Mouse (Mus musculus) MEL (cell line): ENCODE measurements around the gene Olfr325. TPM values are rescaled to one million over a fixed set of nuclear protein-coding genes. Genes with fewer than 3 reads are reported as not detected.

Experiments
- DNase-seq: peaks from one replicate; pipeline ENCODE4 v3.0.0; 2011; ENCODE audit warnings: low read depth, low spot score
- H3K27ac ChIP-seq: 2 replicates; pipeline ENCODE4 v1.5.1; 2012; ENCODE audit warnings: low read depth, mild to moderate bottlenecking, control low read depth, low read length, moderate library complexity; ENCODE audit not compliant: control insufficient read depth
- H3K27me3 ChIP-seq, 2 experiments: fragments of 150-350 bp in 1 of 2; sonication (generic) in 1 of 2; 2 replicates each; pipeline ENCODE4 v1.6.1; 2012; ENCODE audit warnings: low read length in 2 of 2, mild to moderate bottlenecking in 2 of 2, improper control_type of control experiment in 1 of 2, moderate library complexity in 1 of 2; ENCODE audit not compliant: insufficient read depth in 2 of 2, control insufficient read depth in 1 of 2
- H3K36me3 ChIP-seq, 2 experiments: 2 replicates each; pipeline ENCODE4 v1.6.1; 2012 to 2014; ENCODE audit warnings: low read length in 2 of 2, improper control_type of control experiment in 1 of 2, inconsistent platforms in 1 of 2, mild to moderate bottlenecking in 1 of 2; ENCODE audit not compliant: insufficient read depth in 2 of 2, control insufficient read depth in 1 of 2
- H3K4me1 ChIP-seq, 2 experiments: fragments of 150-350 bp in 1 of 2; sonication (generic) in 1 of 2; 2 replicates each; pipeline ENCODE4 v1.6.1; 2012; ENCODE audit warnings: low read length in 2 of 2, improper control_type of control experiment in 1 of 2, mild to moderate bottlenecking in 1 of 2; ENCODE audit not compliant: insufficient read depth in 2 of 2, control insufficient read depth in 1 of 2
- H3K4me3 ChIP-seq, 2 experiments: fragments of 150-350 bp in 1 of 2; sonication (generic) in 1 of 2; 2 replicates each; pipeline ENCODE4 v1.5.1; 2012; ENCODE audit warnings: low read depth in 2 of 2, low read length in 2 of 2, mild to moderate bottlenecking in 2 of 2, moderate library complexity in 2 of 2, control low read depth in 1 of 2, improper control_type of control experiment in 1 of 2; ENCODE audit not compliant: control insufficient read depth in 1 of 2, insufficient read depth in 1 of 2
- H3K79me2 ChIP-seq: 2 replicates; pipeline ENCODE4 v1.6.1; 2012; ENCODE audit warnings: mild to moderate bottlenecking, low read length, moderate library complexity; ENCODE audit not compliant: control insufficient read depth, poor library complexity, insufficient read depth
- H3K9ac ChIP-seq: 2 replicates; pipeline ENCODE4 v1.6.1; 2012; ENCODE audit warnings: low read depth, mild to moderate bottlenecking, control low read depth, low read length, moderate library complexity; ENCODE audit not compliant: control insufficient read depth, poor library complexity, severe bottlenecking
- H3K9me3 ChIP-seq: fragments of 150-350 bp; sonication (generic); replicated peaks from 2 replicates; pipeline ENCODE4 v1.6.1; 2012; ENCODE audit warnings: mild to moderate bottlenecking, low read length, improper control_type of control experiment, moderate library complexity; ENCODE audit not compliant: insufficient read depth
- BHLHE40 ChIP-seq: IDR thresholded peaks from 2 replicates; pipeline ENCODE4 v1.6.1; 2012; ENCODE audit warnings: low read depth, mild to moderate bottlenecking, inconsistent platforms, low read length, improper control_type of control experiment, borderline replicate concordance
- CHD1 ChIP-seq: IDR thresholded peaks from 2 replicates; pipeline ENCODE4 v1.6.1; 2012; ENCODE audit warnings: low read depth, mild to moderate bottlenecking, inconsistent platforms, low read length, improper control_type of control experiment
- E2F4 ChIP-seq: IDR thresholded peaks from 2 replicates; pipeline ENCODE4 v1.6.1; 2011; ENCODE audit warnings: low read depth, low read length, improper control_type of control experiment, borderline replicate concordance
- ELF1 ChIP-seq: IDR thresholded peaks from 2 replicates; pipeline ENCODE4 v1.6.1; 2014; ENCODE audit warnings: low read depth, mild to moderate bottlenecking, inconsistent platforms, low read length, improper control_type of control experiment, moderate library complexity
- EP300 ChIP-seq, 2 experiments: IDR thresholded peaks; 2 replicates each; pipeline ENCODE4 v1.6.1; 2011; ENCODE audit warnings: improper control_type of control experiment in 2 of 2, low read length in 2 of 2, low read depth in 1 of 2, mild to moderate bottlenecking in 1 of 2
- GABPA ChIP-seq: IDR thresholded peaks from 2 replicates; pipeline ENCODE4 v1.6.1; 2012; ENCODE audit warnings: low read depth, mild to moderate bottlenecking, inconsistent platforms, low read length, improper control_type of control experiment, moderate library complexity
- GATA1 ChIP-seq: IDR thresholded peaks from 2 replicates; pipeline ENCODE4 v1.6.1; 2011; ENCODE audit warnings: low read depth, low read length, improper control_type of control experiment
- JUND ChIP-seq: IDR thresholded peaks from 2 replicates; pipeline ENCODE4 v1.6.1; 2011; ENCODE audit warnings: low read depth, mild to moderate bottlenecking, improper control_type of control experiment, low read length
- KAT2A ChIP-seq: conservative IDR thresholded peaks from 2 replicates; pipeline ENCODE4 v1.6.1; 2012; ENCODE audit warnings: low read depth, low read length, improper control_type of control experiment, inconsistent platforms
- MAFK ChIP-seq: IDR thresholded peaks from 2 replicates; pipeline ENCODE4 v1.6.1; 2011; ENCODE audit warnings: low read depth, mild to moderate bottlenecking, low read length, improper control_type of control experiment, borderline replicate concordance
- MAX ChIP-seq: IDR thresholded peaks from 2 replicates; pipeline ENCODE4 v1.6.1; 2011; ENCODE audit warnings: low read length, improper control_type of control experiment
- MAZ ChIP-seq: IDR thresholded peaks from 2 replicates; pipeline ENCODE4 v1.6.1; 2012; ENCODE audit warnings: low read depth, mild to moderate bottlenecking, inconsistent platforms, low read length, improper control_type of control experiment
- MEF2A ChIP-seq: IDR thresholded peaks from 2 replicates; pipeline ENCODE4 v1.6.1; 2014; ENCODE audit warnings: low read depth, mild to moderate bottlenecking, inconsistent platforms, low read length, improper control_type of control experiment; ENCODE audit not compliant: poor library complexity, insufficient replicate concordance, severe bottlenecking; ENCODE audit errors: extremely low read depth
- MYB ChIP-seq: IDR thresholded peaks from 2 replicates; pipeline ENCODE4 v1.6.1; 2011; ENCODE audit warnings: mild to moderate bottlenecking, low read depth, low read length, improper control_type of control experiment
- MYC ChIP-seq: IDR thresholded peaks from 2 replicates; pipeline ENCODE4 v1.6.1; 2011; ENCODE audit warnings: low read depth, mild to moderate bottlenecking, low read length, improper control_type of control experiment, moderate library complexity
- NRF1 ChIP-seq: IDR thresholded peaks from 2 replicates; pipeline ENCODE4 v1.6.1; 2014; ENCODE audit warnings: low read depth, mild to moderate bottlenecking, inconsistent platforms, low read length, improper control_type of control experiment, moderate library complexity; ENCODE audit not compliant: poor library complexity, insufficient read depth, severe bottlenecking
- POLR2AphosphoS2 ChIP-seq: IDR thresholded peaks from 2 replicates; pipeline ENCODE4 v1.6.1; 2011; ENCODE audit warnings: low read length, improper control_type of control experiment
- SMC3 ChIP-seq: IDR thresholded peaks from 2 replicates; pipeline ENCODE4 v1.6.1; 2011; ENCODE audit warnings: low read depth, low read length, improper control_type of control experiment
- TBP ChIP-seq: IDR thresholded peaks from 2 replicates; pipeline ENCODE4 v1.8.0; 2011; ENCODE audit warnings: low read depth, low read length, improper control_type of control experiment
- TCF12 ChIP-seq: IDR thresholded peaks from 2 replicates; pipeline ENCODE4 v1.6.1; 2014; ENCODE audit warnings: low read depth, mild to moderate bottlenecking, inconsistent platforms, low read length, improper control_type of control experiment, moderate library complexity
- UBTF ChIP-seq: IDR thresholded peaks from 2 replicates; pipeline ENCODE4 v1.6.1; 2012; ENCODE audit warnings: low read depth, mild to moderate bottlenecking, inconsistent platforms, low read length, improper control_type of control experiment, moderate library complexity, borderline replicate concordance; ENCODE audit not compliant: insufficient read depth
- USF2 ChIP-seq, 2 experiments: IDR thresholded peaks; 2 replicates each; pipeline ENCODE4 v1.6.1; 2011 to 2012; ENCODE audit warnings: improper control_type of control experiment in 2 of 2, low read length in 2 of 2, borderline replicate concordance in 1 of 2, inconsistent platforms in 1 of 2, low read depth in 1 of 2, mild to moderate bottlenecking in 1 of 2; ENCODE audit not compliant: insufficient read depth in 1 of 2
- ZMIZ1 ChIP-seq: IDR thresholded peaks from 2 replicates; pipeline ENCODE4 v1.6.1; 2012; ENCODE audit warnings: low read depth, mild to moderate bottlenecking, inconsistent platforms, low read length, improper control_type of control experiment, moderate library complexity
- polyA plus RNA-seq, 2 experiments: library from polyadenylated mRNA; stranded (reverse) in 1 of 2; unstranded in 1 of 2; fragments of >175 nt in 1 of 2; fragments of >200 nt in 1 of 2; gene quantifications; 2 replicates each; pipeline versions ENCODE4 v1.2.1 to v1.2.4; 2012; ENCODE audit warnings: low replicate concordance in 2 of 2, low read depth in 1 of 2; ENCODE audit not compliant: insufficient read length in 2 of 2, insufficient read depth in 1 of 2, missing spikeins in 1 of 2
- total RNA-seq: library from RNA; depleted of rRNA; stranded (reverse); fragments of 300-350 nt; gene quantifications from 2 replicates; pipeline ENCODE4 v1.2.3, GENCODE M21; 2012

Olfr325 gene
- total and polyA plus RNA-seq, 3 experiments, result not detected

GRCm38 (mm10) chr11:58602800-58603560 lies 25.4 kb downstream of the Olfr325 start (continued):
- no peak for TF ChIP-seq JUND
- TF ChIP-seq MEF2A, result no peak
- no peak for TF ChIP-seq POLR2AphosphoS2
- TF ChIP-seq GATA1, result 0 out of 2 replicates have a peak, but pooled peaks have one; percentile 29
- no peak for TF ChIP-seq CHD1
- TF ChIP-seq MYB, result no peak
- TF ChIP-seq SMC3, result no peak
- TF ChIP-seq MAFK, result no peak
- peak; percentile 19; the same call in 1 of the 2 replicates for TF ChIP-seq MAX
- no peak for TF ChIP-seq UBTF
- TF ChIP-seq ELF1, result 0 out of 2 replicates have a peak, but pooled peaks have one; percentile 23
- no peak for TF ChIP-seq BHLHE40
- TF ChIP-seq EP300 (IDR thresholded peaks at IDR 0.05; ENCODE audit: low read depth in 1 of 2, low read length in 2 of 2), result peak; percentile 51 to 54
- no peak for TF ChIP-seq NRF1
- TF ChIP-seq ZMIZ1, result no peak
- TF ChIP-seq TBP, result no peak
- no peak for TF ChIP-seq E2F4
- no peak for TF ChIP-seq KAT2A
- TF ChIP-seq, all 39 proteins: peak for 10

- H3K79me2 ChIP-seq, result no peaks in the 10 kb centered on the region
- H3K9ac ChIP-seq, result no peak overlapping the region
- peaks cover 2 to 9% of the 10 kb centered on the region in 2 experiments; a peak in 1 of 4 replicates for H3K4me1 ChIP-seq
- peaks cover 0 to 5% of the 10 kb centered on the region in 2 experiments; a peak in 2 of 4 replicates for H3K36me3 ChIP-seq
- H3K27me3 ChIP-seq, result peaks cover 0 to 3% of the 10 kb centered on the region in 2 experiments; a peak in 3 of 4 replicates
- no peak overlapping the region for H3K4me3 ChIP-seq
- TF ChIP-seq CHD1, result no peak
- TF ChIP-seq USF2 (IDR thresholded peaks at IDR 0.05; ENCODE audit: borderline replicate concordance in 1 of 2, insufficient read depth in 1 of 2, low read depth in 1 of 2, low read length in 2 of 2), result no peak
- TF ChIP-seq GABPA, result no peak
- TF ChIP-seq MEF2A, result no peak
- TF ChIP-seq MYC, result no peak
- TF ChIP-seq TCF12, result no peak
- no peak for TF ChIP-seq MAZ
- TF ChIP-seq ELF1, result no peak
- no peak overlapping the region for H3K27ac ChIP-seq
- no peaks in the 10 kb centered on the region for H3K9me3 ChIP-seq
- no peak for DNase-seq
Observed at GRCm38 (mm10) chr11:58604688-58605087, 27.2 kb downstream of the Olfr325 start.
